Mouse (Mus musculus): Measurements from ENCODE around the gene Il2. TPM values are rescaled to one million over a fixed set of nuclear protein-coding genes. Genes with fewer than 3 reads are reported as not detected.

Gene Il2
- polyA plus RNA-seq, 1 experiment: not detected

DNA sequence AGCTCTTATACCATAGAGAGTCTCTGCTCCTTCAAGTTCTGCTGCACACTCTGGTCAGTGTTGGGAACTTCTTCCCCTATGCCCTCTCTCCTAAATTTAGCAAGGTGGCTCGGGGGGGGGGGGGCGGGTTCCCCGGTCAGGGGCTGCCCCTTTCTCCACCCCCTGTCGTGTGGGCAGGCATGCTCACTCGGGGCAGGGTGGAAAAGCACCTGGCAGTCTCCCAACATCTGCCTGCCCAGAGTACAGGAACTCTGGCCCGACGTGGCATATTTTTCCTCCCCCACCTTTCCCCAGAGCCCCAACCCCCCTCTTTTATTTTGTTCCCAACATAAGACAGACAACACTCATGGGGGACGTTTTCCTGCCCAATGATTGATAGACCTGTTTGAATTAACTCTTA is 20.6 kb upstream of the Il2 start:
- H3K4me3 ChIP-seq (ENCODE audit: insufficient read depth, poor library complexity, severe bottlenecking): no peak overlapping the region
- no peaks in the 10 kb centered on the region for H3K79me2 ChIP-seq (ENCODE audit: control insufficient read depth, insufficient read depth)
- TF ChIP-seq CTCF (IDR thresholded peaks at IDR 0.05; ENCODE audit: control insufficient read depth, insufficient read depth, insufficient read length): no peak
- H3ac ChIP-seq (ENCODE audit: control insufficient read depth, insufficient read length, low read depth): no peak overlapping the region
- no peaks in the 10 kb centered on the region for H3K79me3 ChIP-seq (ENCODE audit: low read depth)
- H3K27me3 ChIP-seq (ENCODE audit: control insufficient read depth, insufficient read depth, insufficient read length): no peaks in the 10 kb centered on the region
- H3K36me3 ChIP-seq (ENCODE audit: control insufficient read depth, insufficient read depth): no peaks in the 10 kb centered on the region

GRCm38 (mm10) chr3:37144979-37145378 is 19.2 kb upstream of the Il2 start:
- Histone ChIP-seq H3K27me3 (ENCODE audit: control insufficient read depth, insufficient read depth, insufficient read length) (no peaks in the 10 kb centered on the region), H3K36me3 (ENCODE audit: control insufficient read depth, insufficient read depth) (no peaks in the 10 kb centered on the region), H3ac (ENCODE audit: control insufficient read depth, insufficient read length, low read depth) (no peak overlapping the region), H3K4me3 (ENCODE audit: insufficient read depth, poor library complexity, severe bottlenecking) (no peak overlapping the region), H3K79me3 (ENCODE audit: low read depth) (no peaks in the 10 kb centered on the region), H3K79me2 (ENCODE audit: control insufficient read depth, insufficient read depth) (no peaks in the 10 kb centered on the region)
- TF ChIP-seq MAX (IDR thresholded peaks at IDR 0.05) (no peak), USF1 (IDR thresholded peaks at IDR 0.05; ENCODE audit: low read depth) (no peak), MYOG (IDR thresholded peaks at IDR 0.05; ENCODE audit: control insufficient read depth, extremely low read depth, insufficient read length) (no peak), MYOD1 (IDR thresholded peaks at IDR 0.05; ENCODE audit: control insufficient read depth, insufficient read length, low read depth) (no peak), CTCF (IDR thresholded peaks at IDR 0.05; ENCODE audit: control insufficient read depth, insufficient read depth, insufficient read length) (no peak), CEBPB (IDR thresholded peaks at IDR 0.05; ENCODE audit: low read depth) (no peak), FOSL1 (IDR thresholded peaks at IDR 0.05; ENCODE audit: insufficient read depth, low read length, poor library complexity, severe bottlenecking) (no peak)

GRCm38 (mm10) chr3:37141827-37142226 is 16.1 kb upstream of the Il2 start:
- no peak for TF ChIP-seq CEBPB (IDR thresholded peaks at IDR 0.05; ENCODE audit: low read depth)
- no peak for TF ChIP-seq CTCF (IDR thresholded peaks at IDR 0.05; ENCODE audit: control insufficient read depth, insufficient read depth, insufficient read length)
- no peak for TF ChIP-seq MYOG (IDR thresholded peaks at IDR 0.05; ENCODE audit: control insufficient read depth, extremely low read depth, insufficient read length)
- TF ChIP-seq USF1 (IDR thresholded peaks at IDR 0.05; ENCODE audit: low read depth): no peak
- no peak for TF ChIP-seq MYOD1 (IDR thresholded peaks at IDR 0.05; ENCODE audit: control insufficient read depth, insufficient read length, low read depth)
- TF ChIP-seq FOSL1 (IDR thresholded peaks at IDR 0.05; ENCODE audit: insufficient read depth, low read length, poor library complexity, severe bottlenecking): no peak
- no peak for TF ChIP-seq MAX (IDR thresholded peaks at IDR 0.05)
- no peaks in the 10 kb centered on the region for H3K27me3 ChIP-seq (ENCODE audit: control insufficient read depth, insufficient read depth, insufficient read length)
- no peak overlapping the region for H3K4me3 ChIP-seq (ENCODE audit: insufficient read depth, poor library complexity, severe bottlenecking)
- H3K79me3 ChIP-seq (ENCODE audit: low read depth): no peaks in the 10 kb centered on the region
- H3K36me3 ChIP-seq (ENCODE audit: control insufficient read depth, insufficient read depth): no peaks in the 10 kb centered on the region
- H3K79me2 ChIP-seq (ENCODE audit: control insufficient read depth, insufficient read depth): no peaks in the 10 kb centered on the region
- H3ac ChIP-seq (ENCODE audit: control insufficient read depth, insufficient read length, low read depth): no peak overlapping the region

DNA sequence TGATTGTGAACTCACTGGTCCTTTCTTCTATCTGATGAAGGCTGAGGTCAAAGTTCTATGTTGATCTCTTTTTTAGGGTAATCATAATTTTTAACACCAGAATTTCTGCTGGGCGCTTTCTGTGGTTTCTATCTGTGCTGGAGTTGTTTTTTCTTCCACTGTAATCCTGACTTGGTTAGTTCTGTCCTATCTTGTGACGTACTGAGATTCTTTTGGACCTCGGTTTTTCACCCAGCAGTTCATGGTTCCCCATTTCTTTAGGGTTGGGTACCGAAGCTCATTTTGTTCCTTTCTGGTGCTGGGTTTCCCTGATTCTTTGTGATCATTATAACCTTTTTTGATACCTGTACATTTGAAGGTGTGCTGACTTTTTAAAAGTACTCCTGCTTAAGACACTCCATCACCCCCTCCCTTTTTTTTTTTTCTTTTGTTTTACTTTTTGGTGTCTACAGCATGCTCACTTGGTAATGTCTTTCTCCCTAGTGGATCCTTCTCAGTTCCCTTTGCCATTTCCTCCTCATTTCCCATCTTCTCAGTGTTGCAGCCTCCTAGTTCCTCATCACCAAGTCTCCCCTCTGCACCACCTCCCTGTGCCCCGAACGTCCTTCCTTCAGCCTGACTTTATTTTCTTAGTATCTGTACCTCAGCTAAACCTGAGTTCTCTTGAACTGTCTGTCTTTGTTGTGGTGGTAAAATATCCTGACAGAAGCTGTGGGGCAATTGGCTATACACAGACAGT is 14.6 kb upstream of the Il2 start:
- Histone ChIP-seq H3K4me3 (ENCODE audit: insufficient read depth, poor library complexity, severe bottlenecking) (no peak overlapping the region), H3K36me3 (ENCODE audit: control insufficient read depth, insufficient read depth) (no peaks in the 10 kb centered on the region)

GRCm38 (mm10) chr3:37139192-37139591 is 13.4 kb upstream of the Il2 start:
- Histone ChIP-seq H3K79me3 (ENCODE audit: low read depth) (no peaks in the 10 kb centered on the region), H3ac (ENCODE audit: control insufficient read depth, insufficient read length, low read depth) (no peak overlapping the region), H3K79me2 (ENCODE audit: control insufficient read depth, insufficient read depth) (no peaks in the 10 kb centered on the region), H3K36me3 (ENCODE audit: control insufficient read depth, insufficient read depth) (no peaks in the 10 kb centered on the region), H3K27me3 (ENCODE audit: control insufficient read depth, insufficient read depth, insufficient read length) (no peaks in the 10 kb centered on the region), H3K4me3 (ENCODE audit: insufficient read depth, poor library complexity, severe bottlenecking) (no peak overlapping the region)
- TF ChIP-seq MYOG (IDR thresholded peaks at IDR 0.05; ENCODE audit: control insufficient read depth, extremely low read depth, insufficient read length) (no peak), USF1 (IDR thresholded peaks at IDR 0.05; ENCODE audit: low read depth) (no peak), FOSL1 (IDR thresholded peaks at IDR 0.05; ENCODE audit: insufficient read depth, low read length, poor library complexity, severe bottlenecking) (no peak), CEBPB (IDR thresholded peaks at IDR 0.05; ENCODE audit: low read depth) (no peak), CTCF (IDR thresholded peaks at IDR 0.05; ENCODE audit: control insufficient read depth, insufficient read depth, insufficient read length) (no peak), MYOD1 (IDR thresholded peaks at IDR 0.05; ENCODE audit: control insufficient read depth, insufficient read length, low read depth) (no peak), MAX (IDR thresholded peaks at IDR 0.05) (no peak)

More for the DNA sequence above, 14.6 kb upstream of the Il2 start:
- Histone ChIP-seq H3ac (ENCODE audit: control insufficient read depth, insufficient read length, low read depth) (no peak overlapping the region), H3K27me3 (ENCODE audit: control insufficient read depth, insufficient read depth, insufficient read length) (no peaks in the 10 kb centered on the region), H3K79me2 (ENCODE audit: control insufficient read depth, insufficient read depth) (no peaks in the 10 kb centered on the region), H3K79me3 (ENCODE audit: low read depth) (no peaks in the 10 kb centered on the region)
- TF ChIP-seq USF1 (IDR thresholded peaks at IDR 0.05; ENCODE audit: low read depth) (no peak), MYOG (IDR thresholded peaks at IDR 0.05; ENCODE audit: control insufficient read depth, extremely low read depth, insufficient read length) (no peak), CTCF (IDR thresholded peaks at IDR 0.05; ENCODE audit: control insufficient read depth, insufficient read depth, insufficient read length) (no peak), CEBPB (IDR thresholded peaks at IDR 0.05; ENCODE audit: low read depth) (no peak), FOSL1 (IDR thresholded peaks at IDR 0.05; ENCODE audit: insufficient read depth, low read length, poor library complexity, severe bottlenecking) (no peak), MYOD1 (IDR thresholded peaks at IDR 0.05; ENCODE audit: control insufficient read depth, insufficient read length, low read depth) (no peak), MAX (IDR thresholded peaks at IDR 0.05) (no peak)

- no peak for TF ChIP-seq MYOG (IDR thresholded peaks at IDR 0.05; ENCODE audit: control insufficient read depth, extremely low read depth, insufficient read length)
- no peak for TF ChIP-seq CTCF (IDR thresholded peaks at IDR 0.05; ENCODE audit: control insufficient read depth, insufficient read depth, insufficient read length)
- TF ChIP-seq MYOD1 (IDR thresholded peaks at IDR 0.05; ENCODE audit: control insufficient read depth, insufficient read length, low read depth): no peak
- TF ChIP-seq USF1 (IDR thresholded peaks at IDR 0.05; ENCODE audit: low read depth): no peak
- no peak for TF ChIP-seq CEBPB (IDR thresholded peaks at IDR 0.05; ENCODE audit: low read depth)
- TF ChIP-seq FOSL1 (IDR thresholded peaks at IDR 0.05; ENCODE audit: insufficient read depth, low read length, poor library complexity, severe bottlenecking): no peak
- no peak for TF ChIP-seq MAX (IDR thresholded peaks at IDR 0.05)
- H3K4me3 ChIP-seq (ENCODE audit: insufficient read depth, poor library complexity, severe bottlenecking): no peak overlapping the region
- no peaks in the 10 kb centered on the region for H3K79me2 ChIP-seq (ENCODE audit: control insufficient read depth, insufficient read depth)
- H3K36me3 ChIP-seq (ENCODE audit: control insufficient read depth, insufficient read depth): no peaks in the 10 kb centered on the region
- H3ac ChIP-seq (ENCODE audit: control insufficient read depth, insufficient read length, low read depth): no peak overlapping the region
- no peaks in the 10 kb centered on the region for H3K27me3 ChIP-seq (ENCODE audit: control insufficient read depth, insufficient read depth, insufficient read length)
- no peaks in the 10 kb centered on the region for H3K79me3 ChIP-seq (ENCODE audit: low read depth)
Measured at GRCm38 (mm10) chr3:37137231-37137630, 11.5 kb upstream of the Il2 start.

Data from C2C12 (cell line).